Comparison of ENCODE assay signal across 13 mouse cellular contexts in the genomic region with DNA sequence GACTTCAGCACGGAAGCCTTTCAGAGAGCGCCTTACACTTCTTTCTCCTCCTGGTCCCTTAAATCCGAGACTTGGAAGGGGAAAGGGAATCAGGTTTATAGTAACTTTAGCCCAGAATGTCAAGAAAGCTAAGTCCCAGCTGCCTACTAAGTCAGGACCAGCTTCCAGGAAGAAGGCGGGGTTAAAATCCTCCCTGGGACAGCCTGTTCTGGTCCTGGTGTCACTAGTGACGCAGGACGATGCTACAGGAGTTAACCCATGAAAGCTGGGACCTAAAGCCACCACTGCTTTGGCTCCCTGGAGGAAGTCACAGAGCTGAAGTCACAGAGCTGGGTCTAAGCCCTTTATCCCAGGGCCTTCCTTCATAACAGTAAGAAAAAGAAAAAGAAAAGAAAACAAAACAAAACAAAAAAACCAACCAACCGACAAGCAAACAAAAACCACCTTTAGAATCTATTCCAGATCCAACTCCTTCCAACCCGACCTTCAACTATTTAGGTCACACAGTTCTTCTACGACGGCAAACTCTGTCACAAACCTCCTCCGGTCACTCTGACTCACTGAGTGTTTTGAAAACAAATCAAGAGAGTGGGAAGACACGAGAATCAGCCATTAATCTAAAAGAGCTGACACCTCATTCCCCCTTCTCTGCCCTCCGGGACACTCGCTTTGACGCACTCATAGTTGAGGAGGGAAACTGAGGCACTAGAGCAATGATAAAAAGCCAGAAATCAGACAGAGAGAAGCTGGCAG. TPM values are rescaled to one million over a fixed set of nuclear protein-coding genes. Genes with fewer than 3 reads are reported as not detected.
A peak's percentile ranks its signal among the peaks of the same experiment; 100 is the strongest.
DNase-seq lines count a peak whose midpoint lies in the region; ATAC-seq and TF ChIP-seq lines count a peak whose summit lies in the region.
"Had no signal": no experiment of that assay in that cellular context is flagged by ENCODE, and none has a peak within 500 bp of the region (broad histone marks: within the 10 kb centered on the region; RNA-seq: fewer than 3 reads in every experiment).

No protein-coding gene starts in this region.

- peaks cover 97% of the 10 kb centered on the region for H3K36me3 ChIP-seq in kidney, embryonic 14.5 days (ENCODE audit: control insufficient read depth, insufficient read depth, low read length)
- H3K36me3 ChIP-seq in liver, postnatal 0 days (replicated peaks; ENCODE audit: insufficient read depth, low read length): peaks cover 71% of the 10 kb centered on the region
- H3K36me3 ChIP-seq in midbrain, embryonic 16.5 days (ENCODE audit: control insufficient read depth, insufficient read depth, low read length): peaks cover 48% of the 10 kb centered on the region

- no peak overlapping the region for H3K27ac ChIP-seq in kidney, embryonic 14.5 days (ENCODE audit: low read depth, low read length)
- peak overlapping the region; percentile 35; the same call in 1 of the 2 replicates for H3K27ac ChIP-seq in liver, postnatal 0 days (ENCODE audit: low read depth)
- H3K27ac ChIP-seq in midbrain, embryonic 16.5 days (ENCODE audit: low read length): no peak overlapping the region
- H3K27ac ChIP-seq: liver, embryonic 15.5 days; midbrain, embryonic 13.5 days; neural tube, embryonic 13.5 days had no signal

- H3K4me1 ChIP-seq in kidney, embryonic 14.5 days (ENCODE audit: control insufficient read depth, insufficient read depth, low read length): no peaks in the 10 kb centered on the region
- H3K4me1 ChIP-seq in liver, postnatal 0 days (ENCODE audit: insufficient read depth): no peaks in the 10 kb centered on the region
- H3K4me1 ChIP-seq in midbrain, embryonic 16.5 days (ENCODE audit: control insufficient read depth, insufficient read depth, low read length): no peaks in the 10 kb centered on the region
- H3K4me1 ChIP-seq: midbrain, embryonic 13.5 days had no signal

- WGBS in kidney, embryonic 14.5 days: 55% methylated on average over 15 of the region's 15 CpGs
- 75% methylated on average over 15 of the region's 15 CpGs for WGBS in liver, postnatal 0 days (ENCODE audit: insufficient replicate concordance)
- WGBS in midbrain, embryonic 16.5 days: 81% methylated on average over 15 of the region's 15 CpGs

- peak; percentile 58 for DNase-seq in kidney, adult 11 months
- peak; percentile 74 for DNase-seq in adrenal gland, postnatal 36 days
- peak; percentile 68 for DNase-seq in heart, postnatal 10 days
- no peak for DNase-seq in liver, postnatal 0 days
- DNase-seq in spleen, postnatal 14 days (ENCODE audit: low spot score in 2 of 2): no peak
- no peak for DNase-seq in left cerebral cortex, postnatal 25 days (ENCODE audit: low spot score in 2 of 2)
- DNase-seq: right cerebral cortex, adult 18-20 months had no signal

- no peaks in the 10 kb centered on the region for H3K27me3 ChIP-seq in kidney, embryonic 14.5 days (ENCODE audit: control insufficient read depth, insufficient read depth, low read length)
- no peaks in the 10 kb centered on the region for H3K27me3 ChIP-seq in liver, postnatal 0 days (ENCODE audit: insufficient read depth, low read length)
- H3K27me3 ChIP-seq in midbrain, embryonic 16.5 days (ENCODE audit: control insufficient read depth, insufficient read depth, low read depth, low read length): no peaks in the 10 kb centered on the region
- H3K27me3 ChIP-seq: liver, embryonic 15.5 days; midbrain, embryonic 13.5 days; neural tube, embryonic 13.5 days had no signal

- H3K4me2 ChIP-seq in kidney, embryonic 14.5 days (replicated peaks; ENCODE audit: low read depth, low read length): no peak overlapping the region
- H3K4me2 ChIP-seq in liver, postnatal 0 days (ENCODE audit: low read depth, low read length): no peak overlapping the region
- H3K4me2 ChIP-seq in midbrain, embryonic 16.5 days (ENCODE audit: low read length): no peak overlapping the region
- H3K4me2 ChIP-seq: liver, embryonic 15.5 days; midbrain, embryonic 13.5 days; neural tube, embryonic 13.5 days had no signal

- H3K9ac ChIP-seq in kidney, embryonic 14.5 days (ENCODE audit: low read depth, low read length): no peak overlapping the region
- no peak overlapping the region for H3K9ac ChIP-seq in liver, postnatal 0 days (replicated peaks)
- H3K9ac ChIP-seq in midbrain, embryonic 16.5 days (ENCODE audit: low read depth, low read length): no peak overlapping the region
- H3K9ac ChIP-seq: liver, embryonic 15.5 days; midbrain, embryonic 13.5 days; neural tube, embryonic 13.5 days had no signal

- H3K9me3 ChIP-seq in kidney, embryonic 14.5 days (ENCODE audit: control insufficient read depth, low read length): no peaks in the 10 kb centered on the region
- H3K9me3 ChIP-seq in liver, postnatal 0 days (ENCODE audit: low read length): no peaks in the 10 kb centered on the region
- no peaks in the 10 kb centered on the region for H3K9me3 ChIP-seq in midbrain, embryonic 16.5 days (replicated peaks; ENCODE audit: control insufficient read depth, low read length, poor library complexity, severe bottlenecking)
- H3K9me3 ChIP-seq: liver, embryonic 15.5 days; midbrain, embryonic 13.5 days; neural tube, embryonic 13.5 days had no signal

- intact Hi-C loops in heart, postnatal 10 days (cut with DNase I): loop anchor here (1.0 to 5.0 kb wide), 2 partner anchors 14 to 123 kb away; no protein-coding TSS in a partner anchor
- intact Hi-C loops in left cerebral cortex, postnatal 25 days (cut with DNase I): no loop called here

- no peak for TF ChIP-seq CTCF in liver, postnatal 0 days (IDR thresholded peaks at IDR 0.05; ENCODE audit: low read depth)

- no peak overlapping the region for H3K4me3 ChIP-seq in kidney, embryonic 14.5 days (ENCODE audit: low read length)
- no peak overlapping the region for H3K4me3 ChIP-seq in liver, postnatal 0 days (ENCODE audit: low read depth, low read length)
- no peak overlapping the region for H3K4me3 ChIP-seq in midbrain, embryonic 16.5 days (ENCODE audit: low read depth, low read length)
- H3K4me3 ChIP-seq: liver, embryonic 15.5 days; midbrain, embryonic 13.5 days; neural tube, embryonic 13.5 days had no signal

- TF ChIP-seq EP300 in liver, postnatal 0 days (IDR thresholded peaks at IDR 0.05; ENCODE audit: low read depth): peak; percentile 85

- ATAC-seq in kidney, embryonic 14.5 days (ENCODE audit: low FRiP score, low TSS enrichment): no peak
- ATAC-seq in liver, postnatal 0 days: no peak
- no peak for ATAC-seq in midbrain, embryonic 16.5 days
- ATAC-seq: midbrain, embryonic 13.5 days had no signal

RNA-seq across cellular contexts. Expression of a gene that starts 6.0 kb away (rescaled TPM):
- 30.7 and 32.1 TPM in 2 replicates for polyA plus RNA-seq in kidney, embryonic 14.5 days (2014; fragmentation: Nextera tagmentation; extraction: Ambion mirVana)
- total RNA-seq in adrenal gland, postnatal 36 days (2021): 10 to 100 TPM; 15.2 to 20.4 TPM
- 1 to 10 TPM; 9.0 to 9.6 TPM for total RNA-seq in heart, postnatal 10 days (2021)
- polyA plus RNA-seq in liver, postnatal 0 days (2015; fragmentation: Nextera tagmentation; extraction: Ambion mirVana): 171 and 176 TPM in 2 replicates
- polyA plus RNA-seq in midbrain, embryonic 16.5 days (2015; fragmentation: Nextera tagmentation; extraction: Ambion mirVana): 15.9 and 19.3 TPM in 2 replicates
- total RNA-seq in left cerebral cortex, postnatal 25 days (2021): 10 to 100 TPM; 14.9 to 15.1 TPM

RNA-seq across cellular contexts. Expression of a gene that starts 10.1 kb away (rescaled TPM):
- 4.1 and 6.9 TPM in 2 replicates for polyA plus RNA-seq in kidney, embryonic 14.5 days (2014; fragmentation: Nextera tagmentation; extraction: Ambion mirVana)
- 1 to 10 TPM in 1 of 2 experiments, under 1 TPM in 1; 0.79 to 4.2 TPM for total RNA-seq in adrenal gland, postnatal 36 days (2021)
- total RNA-seq in heart, postnatal 10 days (2021): 1 to 10 TPM; 5.1 to 7.8 TPM
- 0.41 and 0.51 TPM in 2 replicates for polyA plus RNA-seq in liver, postnatal 0 days (2015; fragmentation: Nextera tagmentation; extraction: Ambion mirVana)
- 8.7 and 9.1 TPM in 2 replicates for polyA plus RNA-seq in midbrain, embryonic 16.5 days (2015; fragmentation: Nextera tagmentation; extraction: Ambion mirVana)
- 10 to 100 TPM; 10.9 to 12.8 TPM for total RNA-seq in left cerebral cortex, postnatal 25 days (2021)
- total RNA-seq: common myeloid progenitor, adult 5-6 weeks had no signal

RNA-seq across cellular contexts. Expression of a gene that starts 11.0 kb away (rescaled TPM):
- 229 and 293 TPM in 2 replicates for polyA plus RNA-seq in kidney, embryonic 14.5 days (2014; fragmentation: Nextera tagmentation; extraction: Ambion mirVana)
- 100 to 1,000 TPM; 657 to 866 TPM for total RNA-seq in adrenal gland, postnatal 36 days (2021)
- total RNA-seq in heart, postnatal 10 days (2021): 1,000 to 10,000 TPM; 1,054 to 1,076 TPM
- 158 and 170 TPM in 2 replicates for polyA plus RNA-seq in liver, postnatal 0 days (2015; fragmentation: Nextera tagmentation; extraction: Ambion mirVana)
- 218 and 225 TPM in 2 replicates for polyA plus RNA-seq in midbrain, embryonic 16.5 days (2015; fragmentation: Nextera tagmentation; extraction: Ambion mirVana)
- 100 to 1,000 TPM; 258 to 278 TPM for total RNA-seq in left cerebral cortex, postnatal 25 days (2021)

RNA-seq across cellular contexts. Expression of a gene that starts 15.3 kb away (rescaled TPM):
- 3.5 and 5.7 TPM in 2 replicates for polyA plus RNA-seq in kidney, embryonic 14.5 days (2014; fragmentation: Nextera tagmentation; extraction: Ambion mirVana)
- total RNA-seq in adrenal gland, postnatal 36 days (2021): 1 to 10 TPM; 2.2 to 6.4 TPM
- total RNA-seq in heart, postnatal 10 days (2021): 1 to 10 TPM; 2.3 to 4.2 TPM
- 20,306 and 20,852 TPM in 2 replicates for polyA plus RNA-seq in liver, postnatal 0 days (2015; fragmentation: Nextera tagmentation; extraction: Ambion mirVana)
- 2.1 and 3.1 TPM in 2 replicates for polyA plus RNA-seq in midbrain, embryonic 16.5 days (2015; fragmentation: Nextera tagmentation; extraction: Ambion mirVana)
- 1 to 10 TPM; 2.7 to 3.1 TPM for total RNA-seq in left cerebral cortex, postnatal 25 days (2021)

RNA-seq across cellular contexts. Expression of a gene that starts 17.9 kb away (rescaled TPM):
- polyA plus RNA-seq in kidney, embryonic 14.5 days (2014; fragmentation: Nextera tagmentation; extraction: Ambion mirVana): 31.3 and 36.4 TPM in 2 replicates
- 10 to 100 TPM; 51.4 to 65.3 TPM for total RNA-seq in adrenal gland, postnatal 36 days (2021)
- 10 to 100 TPM; 88.9 to 95.9 TPM for total RNA-seq in heart, postnatal 10 days (2021)
- 5.7 and 6.6 TPM in 2 replicates for polyA plus RNA-seq in liver, postnatal 0 days (2015; fragmentation: Nextera tagmentation; extraction: Ambion mirVana)
- polyA plus RNA-seq in midbrain, embryonic 16.5 days (2015; fragmentation: Nextera tagmentation; extraction: Ambion mirVana): 46.8 and 58.3 TPM in 2 replicates
- total RNA-seq in left cerebral cortex, postnatal 25 days (2021): 10 to 100 TPM; 71.8 to 89.6 TPM

Comparison
In these comparisons a context has a peak if more than half of its experiments do, and no peak if none do; other contexts are left out.
1. DNase-seq: peak in kidney, adult 11 months (single experiment), adrenal gland, postnatal 36 days (2 of 2) and heart, postnatal 10 days (2 of 2); none in liver, postnatal 0 days (single experiment), spleen, postnatal 14 days (0 of 2) and left cerebral cortex, postnatal 25 days (0 of 2).